Mouse (Mus musculus) olfactory bulb, adult 2 months (tissue): ENCODE results near the gene Myrf.

ENCODE experiments used
- CTCF ChIP-seq: fragments of 200-500 bp; IDR thresholded peaks from 2 replicates; pipeline ENCODE4 v1.5.1; 2012; ENCODE audit warnings: low read depth, mild to moderate bottlenecking, low read length, moderate library complexity; ENCODE audit not compliant: insufficient read depth
- POLR2A ChIP-seq: fragments of 200-500 bp; IDR thresholded peaks from 2 replicates; pipeline ENCODE4 v1.6.1; 2012; ENCODE audit warnings: mild to moderate bottlenecking, low read depth, low read length, moderate library complexity; ENCODE audit not compliant: insufficient read depth

DNA sequence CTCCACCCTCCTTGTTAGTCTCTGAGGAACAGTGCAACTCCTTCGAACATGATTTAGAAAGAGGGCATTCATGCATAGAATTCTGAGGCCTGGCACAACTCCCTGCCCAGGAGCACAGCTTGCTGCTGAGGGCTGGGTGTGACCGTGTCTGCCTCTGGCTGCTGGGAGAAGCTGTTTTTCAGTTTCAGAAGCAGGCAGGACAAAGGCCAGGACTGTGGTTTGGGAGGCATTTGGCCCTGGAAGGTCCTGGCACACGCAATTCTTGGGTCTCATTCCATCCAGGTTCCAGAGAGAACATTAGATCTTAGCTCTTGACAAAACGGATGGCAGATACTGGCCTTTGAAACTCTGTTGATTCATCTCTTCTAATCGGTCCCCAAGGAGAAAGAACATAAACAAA, 45.3 kb downstream of the Myrf start:
- TF ChIP-seq CTCF (no peak), POLR2A (no peak)
